Mouse (Mus musculus) liver, embryonic 14.5 days (tissue): ENCODE data around the gene Clmn. TPM values are rescaled to one million over a fixed set of nuclear protein-coding genes. Genes with fewer than 3 reads are reported as not detected.

Source experiments
- ATAC-seq: fragments of 200-750 bp; cut with Nextera tagmentation; 2 replicates; pipeline ENCODE4 v1.8.0; 2017; ENCODE audit warnings: moderate number of reproducible peaks, mild to moderate bottlenecking, moderate library complexity; ENCODE audit not compliant: insufficient read depth
- DNase-seq, 3 experiments: peaks; one replicate each; pipeline ENCODE4 v3.0.0-alpha.2; 2012 to 2013; ENCODE audit warnings: low read depth in 3 of 3, low spot score in 3 of 3
- H3K27ac ChIP-seq: fragments of 300-500 bp; sonication (generic); 2 replicates; pipeline ENCODE4 v1.5.1; 2014; ENCODE audit warnings: moderate library complexity, mild to moderate bottlenecking, control low read depth, inconsistent platforms
- H3K27me3 ChIP-seq: fragments of 300-500 bp; sonication (generic); 2 replicates; pipeline ENCODE4 v1.6.1; 2014; ENCODE audit warnings: mild to moderate bottlenecking, low read length, moderate library complexity; ENCODE audit not compliant: control insufficient read depth, insufficient read depth
- H3K36me3 ChIP-seq: fragments of 300-500 bp; sonication (generic); replicated peaks from 2 replicates; pipeline ENCODE4 v1.6.1; 2014; ENCODE audit warnings: low read depth; ENCODE audit not compliant: control insufficient read depth, insufficient read depth
- H3K4me1 ChIP-seq, 2 experiments: fragments of 200-500 bp in 1 of 2; fragments of 300-500 bp in 1 of 2; sonication (generic) in 1 of 2; replicated peaks; 2 replicates each; pipeline ENCODE4 v1.6.1; 2012 to 2014; ENCODE audit warnings: antibody characterized with exemption in 1 of 2, inconsistent platforms in 1 of 2, low read length in 1 of 2; ENCODE audit not compliant: control insufficient read depth in 2 of 2, insufficient read depth in 2 of 2
- H3K4me2 ChIP-seq: fragments of 300-500 bp; sonication (generic); 2 replicates; pipeline ENCODE4 v1.6.1; 2014; ENCODE audit warnings: low read depth, mild to moderate bottlenecking, control low read depth, moderate library complexity
- H3K4me3 ChIP-seq, 2 experiments: fragments of 200-500 bp in 1 of 2; fragments of 300-500 bp in 1 of 2; sonication (generic) in 1 of 2; 2 replicates each; pipeline ENCODE4 v1.5.1; 2012 to 2014; ENCODE audit warnings: low read depth in 2 of 2, low read length in 2 of 2, mild to moderate bottlenecking in 2 of 2, control low read depth in 1 of 2, inconsistent platforms in 1 of 2, moderate library complexity in 1 of 2; ENCODE audit not compliant: insufficient read depth in 1 of 2
- H3K9ac ChIP-seq: fragments of 300-500 bp; sonication (generic); replicated peaks from 2 replicates; pipeline ENCODE4 v1.6.1; 2014; ENCODE audit warnings: mild to moderate bottlenecking, control low read depth, moderate library complexity
- H3K9me3 ChIP-seq: fragments of 300-500 bp; sonication (generic); 2 replicates; pipeline ENCODE4 v1.6.1; 2016; ENCODE audit warnings: low read length, mixed read lengths; ENCODE audit not compliant: control insufficient read depth
- CTCF ChIP-seq: IDR thresholded peaks from 2 replicates; pipeline ENCODE4 v1.5.1; 2016; ENCODE audit warnings: antibody characterized with exemption, low read depth, control low read depth
- EP300 ChIP-seq: IDR thresholded peaks from 2 replicates; pipeline ENCODE4 v1.6.1; 2016; ENCODE audit warnings: antibody characterized with exemption, low read depth
- WGBS: fragments of 180-500 bp; shearing (Covaris S2); extraction: QIAGEN DNeasy Blood & Tissue Kit; methylation state at CpG from one replicate; pipeline ENCODE4 v1.1.7; 2014; ENCODE audit not compliant: insufficient replicate concordance; 5-methylcytosine and 5-hydroxymethylcytosine counted together
- polyA plus RNA-seq, 2 experiments: library from polyadenylated mRNA; depleted of rRNA in 1 of 2; stranded (reverse) in 1 of 2; unstranded in 1 of 2; fragments of >200 nt; fragmentation: Nextera tagmentation in 1 of 2; extraction: Ambion mirVana in 1 of 2; gene quantifications; 2 replicates each; pipeline versions ENCODE4 v1.2.1 to v1.2.3; 2012 to 2014

Clmn gene
- polyA plus RNA-seq, 2 experiments, result 0.32 to 0.33 TPM

DNA sequence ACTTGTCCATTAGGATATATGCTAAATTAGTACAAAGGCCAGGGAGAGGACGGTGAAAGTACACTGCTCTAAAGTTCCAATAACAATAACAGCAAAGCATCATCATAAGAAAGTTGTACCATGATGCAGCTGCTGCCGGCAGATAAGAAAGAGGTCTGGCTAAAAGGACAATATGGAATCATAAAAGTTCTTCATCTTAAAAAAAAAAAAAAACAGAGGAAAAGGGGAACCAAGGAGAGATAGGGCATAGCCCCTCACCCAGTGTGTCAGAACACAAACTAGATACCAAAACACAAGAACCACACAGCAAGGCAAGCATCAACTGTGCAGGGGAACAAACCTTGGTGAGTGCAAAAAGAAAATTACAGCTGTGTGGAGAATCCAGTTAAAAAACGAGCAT is 27.4 kb upstream of the Clmn start:
- TF ChIP-seq CTCF (no peak), EP300 (no peak)

DNA sequence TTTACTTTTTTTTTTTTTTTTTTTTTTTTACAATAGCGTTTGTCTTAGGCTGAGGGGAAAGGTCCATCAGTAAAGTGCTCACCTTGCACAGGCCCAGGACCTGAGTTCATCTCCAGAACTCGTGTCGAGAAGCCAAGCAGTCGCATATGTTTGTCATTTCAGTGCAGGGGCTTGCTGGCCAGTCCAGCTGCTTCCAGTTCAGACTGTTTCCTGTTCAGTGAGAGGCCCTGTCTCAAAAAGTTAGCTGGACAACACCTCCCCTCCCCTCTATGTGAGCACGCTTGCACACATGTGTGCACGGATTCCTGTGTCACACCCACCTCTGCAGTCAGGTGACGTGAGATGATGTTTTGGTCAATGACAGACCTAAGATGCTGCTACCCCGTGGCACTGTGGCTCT is 25.2 kb upstream of the Clmn start:
- no peak for DNase-seq
- Histone ChIP-seq H3K4me2 (no peak overlapping the region), H3K36me3 (no peaks in the 10 kb centered on the region), H3K4me3 (no peak overlapping the region), H3K4me1 (0 out of 4 replicates have a peak, but pooled peaks cover 0 to 4% of the 10 kb centered on the region in 2 experiments), H3K27me3 (no peaks in the 10 kb centered on the region), H3K9ac (no peak overlapping the region), H3K27ac (no peak overlapping the region), H3K9me3 (no peaks in the 10 kb centered on the region)
- TF ChIP-seq CTCF (no peak), EP300 (no peak)
- 68% methylated on average over 8 of the region's 8 CpGs for WGBS
- ATAC-seq, result no peak

More for the DNA sequence above, 27.4 kb upstream of the Clmn start:
- Histone ChIP-seq H3K36me3 (no peaks in the 10 kb centered on the region), H3K27ac (no peak overlapping the region), H3K9ac (no peak overlapping the region), H3K4me2 (no peak overlapping the region), H3K9me3 (no peaks in the 10 kb centered on the region), H3K4me1 (0 out of 4 replicates have a peak, but pooled peaks cover 0 to 4% of the 10 kb centered on the region in 2 experiments), H3K4me3 (no peak overlapping the region), H3K27me3 (no peaks in the 10 kb centered on the region)
- WGBS, result 64% methylated on average over 3 of the region's 3 CpGs
- ATAC-seq (no peak), DNase-seq (no peak)

DNA sequence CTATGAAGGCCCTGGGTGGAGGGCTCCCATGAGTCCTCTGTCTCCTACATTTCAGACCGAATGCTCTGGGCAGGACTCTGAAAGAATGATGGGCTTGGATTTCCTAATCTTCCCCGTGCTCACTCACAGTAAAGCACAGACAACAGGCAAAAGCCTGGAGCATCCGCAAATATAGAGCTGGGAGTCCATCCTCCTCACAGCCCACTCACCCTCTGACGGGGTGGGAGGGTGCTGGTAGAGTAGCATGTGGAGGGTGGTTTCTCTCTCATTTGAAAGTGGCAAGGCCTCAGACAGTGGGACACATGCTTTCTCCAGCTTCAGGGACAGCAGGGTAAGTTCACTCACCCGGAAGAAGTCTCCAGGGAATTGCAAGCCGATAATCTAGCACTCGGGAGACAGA is 21.2 kb upstream of the Clmn start:
- Histone ChIP-seq H3K4me1 (0 out of 4 replicates have a peak, but pooled peaks cover 0 to 4% of the 10 kb centered on the region in 2 experiments), H3K9ac (no peak overlapping the region), H3K27ac (no peak overlapping the region), H3K4me3 (no peak overlapping the region), H3K36me3 (no peaks in the 10 kb centered on the region), H3K9me3 (no peaks in the 10 kb centered on the region), H3K4me2 (no peak overlapping the region), H3K27me3 (no peaks in the 10 kb centered on the region)
- ATAC-seq, result no peak
- WGBS, result 73% methylated on average over 7 of the region's 7 CpGs
- no peak for DNase-seq
- TF ChIP-seq CTCF (no peak), EP300 (no peak)

DNA sequence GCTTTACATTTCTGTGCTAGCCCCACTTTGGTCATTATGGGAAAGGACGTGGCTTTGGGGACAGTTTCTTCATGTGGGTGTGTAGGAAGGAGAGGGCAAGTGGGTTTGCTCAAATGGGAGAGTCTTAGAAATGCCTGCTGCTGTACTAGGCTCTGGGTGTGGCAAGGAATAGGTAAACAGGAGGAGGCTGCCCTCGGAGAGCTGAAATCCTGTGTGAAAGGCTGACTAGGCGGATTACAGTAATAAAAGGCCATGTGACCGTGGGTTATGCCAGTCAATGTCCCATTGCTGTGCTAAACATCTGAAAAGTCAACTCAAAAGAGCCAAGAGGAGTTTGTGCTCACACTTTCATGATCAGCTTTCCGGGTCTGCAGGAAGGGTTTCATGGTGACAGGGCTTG is 17.7 kb upstream of the Clmn start:
- DNase-seq, result no peak
- Histone ChIP-seq H3K27me3 (no peaks in the 10 kb centered on the region), H3K4me3 (no peak overlapping the region), H3K36me3 (no peaks in the 10 kb centered on the region), H3K9me3 (no peaks in the 10 kb centered on the region), H3K4me1 (no peaks in the 10 kb centered on the region), H3K4me2 (no peak overlapping the region), H3K27ac (no peak overlapping the region), H3K9ac (no peak overlapping the region)
- 46% methylated on average over 5 of the region's 5 CpGs for WGBS
- ATAC-seq, result no peak
- TF ChIP-seq EP300, result no peak
- no peak for TF ChIP-seq CTCF

DNA sequence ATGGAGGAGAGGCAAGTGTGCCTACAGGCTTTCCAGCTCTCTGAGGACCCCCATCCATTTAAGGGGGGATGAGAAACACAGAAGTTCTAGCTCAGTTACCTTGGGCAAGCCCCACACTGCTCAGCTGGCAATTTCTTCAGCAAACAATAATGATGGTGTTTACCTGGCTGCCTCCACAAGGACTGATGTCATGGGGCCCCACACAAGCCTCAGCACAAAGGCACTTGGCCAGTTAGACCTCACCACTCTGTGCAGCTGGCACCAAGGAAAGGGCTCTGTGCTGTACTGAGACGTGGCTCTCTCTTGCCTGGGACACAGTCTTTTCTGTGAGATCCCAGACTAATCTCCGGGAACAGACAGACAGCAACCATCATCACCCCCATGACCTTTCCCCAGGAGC is 17.2 kb upstream of the Clmn start:
- TF ChIP-seq CTCF (no peak), EP300 (no peak)
- Histone ChIP-seq H3K36me3 (no peaks in the 10 kb centered on the region), H3K27ac (no peak overlapping the region), H3K9ac (no peak overlapping the region), H3K4me2 (no peak overlapping the region), H3K9me3 (no peaks in the 10 kb centered on the region), H3K4me1 (no peaks in the 10 kb centered on the region), H3K4me3 (no peak overlapping the region), H3K27me3 (no peaks in the 10 kb centered on the region)
- 38% methylated on average over 2 of the region's 2 CpGs for WGBS
- ATAC-seq (no peak), DNase-seq (no peak)
